Mouse (Mus musculus) cerebellum, postnatal 25 days (tissue): ENCODE data around the gene Zfp704.
A peak's percentile ranks its signal among the peaks of the same experiment; 100 is the strongest.

Experiments used
- DNase-seq, 2 experiments: peaks; one replicate each; pipeline ENCODE4 v3.0.0; 2021; ENCODE audit warnings: mixed read lengths in 2 of 2

The Zfp704 gene

GRCm38 (mm10) chr3:9454556-9455330, 155.1 kb downstream of the Zfp704 start:
- DNase-seq: no peak

GRCm38 (mm10) chr3:9450521-9450920, 159.4 kb downstream of the Zfp704 start:
- DNase-seq: no peak

- no peak for DNase-seq
Observed at GRCm38 (mm10) chr3:9449261-9450007, 160.5 kb downstream of the Zfp704 start.

- no peak for DNase-seq
Observed at GRCm38 (mm10) chr3:9448541-9448940, 161.3 kb downstream of the Zfp704 start.

GRCm38 (mm10) chr3:9444558-9444957, 165.3 kb downstream of the Zfp704 start:
- DNase-seq: peak in 1 of 2 experiments; percentile 26

GRCm38 (mm10) chr3:9443981-9444380, 165.9 kb downstream of the Zfp704 start:
- no peak for DNase-seq

- DNase-seq: no peak
Observed at GRCm38 (mm10) chr3:9443476-9443875, 166.4 kb downstream of the Zfp704 start.

- no peak for DNase-seq
Observed at GRCm38 (mm10) chr3:9441566-9442540, 168.0 kb downstream of the Zfp704 start.

- no peak for DNase-seq
Observed at GRCm38 (mm10) chr3:9440466-9440865, 169.4 kb downstream of the Zfp704 start.

- DNase-seq: no peak
Observed at GRCm38 (mm10) chr3:9439619-9440286, 170.1 kb downstream of the Zfp704 start.

GRCm38 (mm10) chr3:9436256-9436655, 173.6 kb downstream of the Zfp704 start:
- DNase-seq: peak; percentile 43 to 63

- no peak for DNase-seq
Observed at GRCm38 (mm10) chr3:9434394-9435175, 175.3 kb downstream of the Zfp704 start.

- no peak for DNase-seq
Observed at GRCm38 (mm10) chr3:9432796-9433526, 176.9 kb downstream of the Zfp704 start.

GRCm38 (mm10) chr3:9432226-9432625, 177.7 kb downstream of the Zfp704 start:
- no peak for DNase-seq

GRCm38 (mm10) chr3:9429946-9430345, 179.9 kb downstream of the Zfp704 start:
- no peak for DNase-seq

GRCm38 (mm10) chr3:9427826-9428225, 182.1 kb downstream of the Zfp704 start:
- no peak for DNase-seq

GRCm38 (mm10) chr3:9425661-9426060, 184.2 kb downstream of the Zfp704 start:
- DNase-seq: no peak

GRCm38 (mm10) chr3:9424637-9425036, 185.2 kb downstream of the Zfp704 start:
- DNase-seq: no peak

- DNase-seq: no peak
Observed at GRCm38 (mm10) chr3:9423669-9424068, 186.2 kb downstream of the Zfp704 start.

- no peak for DNase-seq
Observed at GRCm38 (mm10) chr3:9408896-9409295, 201.0 kb downstream of the Zfp704 start.

GRCm38 (mm10) chr3:9407801-9408200, 202.1 kb downstream of the Zfp704 start:
- DNase-seq: no peak
